Mouse (Mus musculus) c-Kit-negative CD71-positive TER-119-positive erythroid progenitor cells, embryonic 14.5 days (primary cell): ENCODE measurements around the gene Dctn2.
"Not testable (repeated sequence)": the region's sequence is repeated elsewhere in the genome, so short reads cannot be mapped to it uniquely, and the experiment has no call there.

Experiments used
- DNase-seq: peaks from one replicate; pipeline ENCODE4 v3.0.0-alpha.2; 2013; ENCODE audit warnings: low read depth, low spot score

The Dctn2 gene

DNA sequence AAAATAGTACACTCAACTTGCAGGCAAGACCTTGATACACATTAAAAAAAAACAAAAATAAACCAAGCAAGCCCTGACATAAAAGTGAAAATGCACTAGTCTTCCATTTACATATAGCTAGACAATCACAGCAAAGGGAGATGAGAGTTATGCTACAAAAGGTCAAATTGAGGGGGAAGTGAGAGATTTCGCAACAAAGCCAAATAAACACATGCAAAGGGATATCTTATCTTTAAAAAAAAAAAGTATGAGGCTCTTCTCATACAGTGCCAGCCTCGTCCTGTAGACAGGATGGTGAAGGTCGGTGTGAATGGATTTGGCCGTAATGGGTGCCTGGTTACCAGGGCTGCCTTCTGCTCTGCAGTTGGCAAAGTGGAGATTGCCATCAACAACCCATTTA is 46.7 kb downstream of the Dctn2 start:
- no peak for DNase-seq

DNA sequence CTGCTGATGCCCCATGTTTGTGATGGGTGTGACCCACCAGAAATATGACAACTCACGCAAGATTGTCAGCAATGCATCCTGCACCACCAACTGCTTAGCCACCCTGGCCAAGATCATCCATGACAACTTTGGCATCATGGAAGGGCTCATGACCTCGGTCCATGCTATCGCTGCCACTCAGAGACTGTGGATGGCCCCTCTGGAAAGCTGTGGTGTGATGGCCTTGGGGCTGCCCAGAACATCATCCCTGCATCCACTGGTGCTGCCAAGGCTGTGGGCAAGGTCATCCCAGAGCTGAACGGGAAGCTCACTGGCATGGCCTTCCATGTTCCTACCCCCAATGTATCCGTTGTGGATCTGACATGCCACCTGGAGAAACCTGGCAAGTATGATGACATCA is 47.3 kb downstream of the Dctn2 start:
- not testable (repeated sequence) for DNase-seq

DNA sequence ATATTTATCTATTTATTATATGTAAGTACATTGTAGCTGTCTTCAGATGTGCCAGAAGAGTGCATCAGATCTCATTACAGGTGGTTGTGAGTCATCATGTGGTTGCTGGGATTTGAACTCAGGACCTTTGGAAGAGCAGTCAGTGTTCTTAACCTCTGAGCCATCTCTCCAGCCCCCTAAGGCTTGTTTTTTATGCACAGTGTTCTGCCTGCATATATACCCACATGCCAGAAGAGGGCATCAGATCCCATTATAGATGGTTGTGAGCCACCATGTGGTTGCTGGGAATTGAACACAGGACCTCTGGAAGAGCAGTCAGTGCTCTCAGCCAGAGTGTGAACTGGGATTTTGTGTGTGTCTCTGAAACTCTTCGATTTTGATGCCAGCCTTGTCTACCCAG is 48.8 kb downstream of the Dctn2 start:
- DNase-seq = not testable (repeated sequence)

DNA sequence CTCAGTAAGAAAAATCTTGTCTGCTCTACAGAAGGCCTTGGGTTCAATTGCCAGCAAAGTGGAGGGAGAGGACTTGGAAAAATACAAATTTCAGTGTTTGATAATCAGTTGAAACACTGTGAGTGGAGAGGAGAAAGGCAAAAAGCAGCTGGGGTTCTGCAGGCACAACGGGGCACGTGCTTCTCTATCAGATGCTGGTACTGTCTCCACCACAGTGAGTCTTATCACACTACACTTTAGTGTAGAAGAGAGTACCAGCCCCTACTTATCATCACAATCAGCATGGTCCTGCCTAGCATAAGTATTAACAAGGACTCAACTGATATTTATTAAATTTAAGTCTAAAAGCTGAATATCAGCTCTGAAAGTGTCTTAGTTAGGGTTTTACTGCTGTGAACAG is 51.1 kb downstream of the Dctn2 start:
- DNase-seq = no peak

DNA sequence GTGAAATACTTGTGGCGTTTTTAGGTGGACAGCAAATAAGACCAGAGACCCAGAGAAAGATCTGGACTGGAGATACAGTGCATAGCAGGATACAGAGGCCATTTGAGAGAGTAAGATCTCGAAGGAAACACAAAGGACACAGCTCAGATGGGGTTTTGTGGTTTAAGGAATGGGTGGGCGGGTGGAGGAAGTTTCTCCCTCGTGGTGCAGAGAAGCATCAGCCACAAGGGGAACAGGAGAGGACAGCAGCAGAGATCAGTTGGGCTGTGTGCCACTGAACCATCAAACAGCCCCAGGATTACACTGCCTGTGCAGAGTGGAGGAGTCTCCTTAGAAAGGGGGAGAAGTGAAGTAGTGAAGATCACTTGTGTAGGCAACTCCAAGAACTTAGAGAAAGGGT is 51.8 kb downstream of the Dctn2 start:
- DNase-seq = no peak

DNA sequence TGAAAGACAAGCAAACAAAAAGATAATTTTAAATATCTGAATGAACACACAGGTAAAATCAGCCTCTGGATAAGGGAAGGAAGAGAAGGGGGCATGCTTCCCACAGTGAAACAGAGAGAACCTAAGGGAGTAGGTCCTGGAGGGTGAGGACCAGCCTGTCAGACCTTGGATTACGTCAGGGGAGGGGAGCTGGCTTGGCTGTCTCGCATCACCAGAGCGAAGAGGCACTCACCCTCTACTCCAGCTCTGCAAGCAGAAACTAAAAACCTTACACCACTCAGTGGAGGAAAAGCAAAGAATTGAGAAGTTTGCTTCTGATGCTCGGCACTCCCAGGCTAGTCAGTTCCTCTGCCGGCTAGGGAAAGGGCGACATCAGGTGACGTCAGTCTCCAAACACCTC is 53.8 kb downstream of the Dctn2 start:
- DNase-seq = no peak

DNA sequence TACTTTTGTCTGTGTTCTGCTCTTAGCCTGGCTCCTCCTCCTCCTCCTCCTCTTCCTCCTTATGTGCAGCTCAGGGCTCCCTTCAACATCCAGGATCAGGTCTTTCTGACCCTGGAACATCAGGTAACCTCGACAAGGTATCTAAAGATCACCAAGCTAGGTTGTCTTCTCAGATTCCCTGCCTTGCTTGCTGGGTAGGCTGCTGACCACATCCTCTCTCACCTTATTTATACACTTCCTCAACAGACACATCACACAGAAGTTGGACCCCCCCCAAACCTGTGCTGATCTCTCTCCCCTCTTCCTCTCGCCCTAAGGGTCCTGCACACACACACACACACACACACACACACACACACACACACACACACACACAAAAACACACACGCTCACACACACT is 55.5 kb downstream of the Dctn2 start, which contains the start of gene Arhgap9:
Arhgap9 (plus strand) TSS at position 344 of the 400 bp plus-strand sequence.
- no peak for DNase-seq

DNA sequence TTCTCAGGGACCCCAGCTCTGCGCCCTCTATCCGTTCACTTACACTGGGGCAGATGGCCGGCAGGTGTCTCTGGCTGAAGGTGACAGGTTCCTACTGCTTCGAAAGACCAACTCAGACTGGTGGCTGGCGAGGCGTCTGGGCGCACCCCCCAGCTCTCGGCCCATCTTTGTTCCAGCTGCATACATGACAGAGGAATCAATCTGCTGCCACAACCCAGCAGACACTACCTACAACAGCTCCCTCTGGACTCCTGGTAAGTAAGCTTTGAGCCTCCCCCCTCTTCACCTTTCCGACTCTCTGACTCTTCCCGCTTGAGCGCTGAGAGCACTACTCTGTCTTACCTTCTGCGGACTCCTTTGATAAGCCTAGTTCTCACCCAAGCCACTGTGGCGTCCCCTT is 56.0 kb downstream of the Dctn2 start:
- no peak for DNase-seq

DNA sequence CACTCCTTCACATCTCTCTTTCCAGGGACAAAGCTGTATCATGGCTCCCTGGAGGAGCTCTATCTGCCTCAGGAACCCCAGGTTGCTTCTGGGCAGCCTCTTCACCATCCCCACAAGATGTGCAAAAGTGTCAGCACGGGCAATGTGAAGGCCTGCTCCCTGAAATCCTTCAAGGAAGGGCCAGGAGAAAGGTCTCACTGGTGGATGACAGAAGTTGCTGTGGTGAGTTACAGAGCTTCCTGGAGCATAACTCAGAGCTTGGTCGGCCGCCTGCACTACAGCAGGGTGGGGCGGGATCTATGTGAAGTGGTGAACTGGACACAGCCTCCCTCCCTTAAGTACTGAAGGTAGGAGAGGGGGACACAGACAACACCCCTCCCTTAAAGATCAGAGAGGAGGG is 56.5 kb downstream of the Dctn2 start:
- DNase-seq = no peak

DNA sequence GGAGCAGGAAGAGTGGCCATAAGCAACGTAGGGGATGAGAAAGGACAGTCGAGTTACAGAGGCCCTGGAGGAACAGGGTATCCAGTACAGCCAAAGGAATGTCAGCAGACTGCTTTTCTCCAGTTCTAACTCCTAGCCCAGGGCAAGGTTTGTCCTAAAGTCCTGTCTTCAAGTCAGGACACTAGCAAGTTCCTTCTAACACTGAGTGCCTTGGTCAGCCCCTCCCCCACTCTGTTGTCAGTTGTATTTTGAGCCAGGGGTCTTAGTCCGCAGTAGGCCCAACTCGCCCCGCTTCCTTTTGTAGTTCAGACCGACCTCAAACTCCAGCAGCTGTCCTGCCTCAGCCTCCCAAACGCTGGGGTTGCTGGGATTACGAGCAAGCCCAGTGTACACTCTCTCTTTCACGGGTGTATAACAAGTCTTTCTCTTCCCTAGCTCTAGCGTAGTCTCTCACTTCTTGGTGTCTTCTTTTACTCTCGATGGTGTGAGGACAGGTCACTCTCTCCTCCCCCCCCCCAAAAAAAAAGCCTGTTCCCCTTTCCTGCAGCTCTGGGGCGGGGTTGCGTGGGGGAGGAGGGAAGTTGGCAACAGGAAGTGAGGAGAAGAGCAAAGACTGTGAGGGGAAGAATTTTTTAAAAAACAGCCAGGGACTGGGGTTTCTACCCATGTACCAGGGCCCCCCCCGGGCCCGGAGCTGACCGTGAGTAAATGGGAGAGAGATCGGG is 57.1 kb downstream of the Dctn2 start:
- DNase-seq = no peak

DNA sequence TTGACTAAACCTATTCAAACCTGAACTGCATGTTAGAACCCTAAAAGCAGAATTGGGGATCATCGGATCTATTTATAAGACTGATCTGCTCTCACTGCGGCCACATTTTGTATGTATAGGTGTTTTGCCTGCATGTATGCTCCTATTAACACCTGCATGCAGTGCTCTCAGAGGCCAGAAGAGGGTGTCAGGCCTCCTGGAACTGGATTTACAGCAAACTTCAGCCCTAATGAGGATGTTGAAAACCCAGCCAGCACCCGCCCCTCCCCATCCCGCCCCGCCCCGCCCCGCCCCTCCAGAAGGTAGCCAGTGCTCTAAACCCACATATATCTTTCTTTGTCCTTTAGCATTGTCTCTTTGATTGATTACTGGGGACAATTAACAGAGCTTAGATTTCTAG is 58.3 kb downstream of the Dctn2 start:
- DNase-seq = no peak

DNA sequence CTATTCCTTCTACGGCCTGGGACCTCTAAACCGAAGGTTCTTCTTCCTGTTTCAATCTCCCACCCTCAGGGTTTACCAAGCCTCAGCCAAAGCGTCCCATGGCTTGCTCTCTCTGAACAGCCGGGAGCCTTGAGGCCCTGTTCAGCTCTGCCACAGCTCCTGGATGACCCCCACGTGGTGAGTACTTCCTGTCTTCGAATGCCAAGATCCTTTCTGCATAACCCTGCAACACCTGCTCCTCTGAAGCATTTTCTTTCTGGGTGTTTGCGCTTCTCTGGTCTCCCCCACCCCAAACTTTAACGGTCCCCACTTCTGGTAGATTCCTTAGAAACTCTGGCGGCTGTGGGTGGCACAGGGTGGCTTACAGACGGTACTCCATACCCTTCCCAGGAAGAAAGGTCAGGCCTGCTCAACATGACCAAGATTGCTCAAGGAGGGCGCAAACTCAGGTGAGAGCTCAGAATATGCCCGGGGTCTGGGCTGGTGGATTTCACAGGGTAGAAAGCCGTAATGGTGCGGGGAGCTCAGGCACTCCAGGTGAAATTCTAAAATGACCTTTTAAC is 59.4 kb downstream of the Dctn2 start:
- DNase-seq = no peak

DNA sequence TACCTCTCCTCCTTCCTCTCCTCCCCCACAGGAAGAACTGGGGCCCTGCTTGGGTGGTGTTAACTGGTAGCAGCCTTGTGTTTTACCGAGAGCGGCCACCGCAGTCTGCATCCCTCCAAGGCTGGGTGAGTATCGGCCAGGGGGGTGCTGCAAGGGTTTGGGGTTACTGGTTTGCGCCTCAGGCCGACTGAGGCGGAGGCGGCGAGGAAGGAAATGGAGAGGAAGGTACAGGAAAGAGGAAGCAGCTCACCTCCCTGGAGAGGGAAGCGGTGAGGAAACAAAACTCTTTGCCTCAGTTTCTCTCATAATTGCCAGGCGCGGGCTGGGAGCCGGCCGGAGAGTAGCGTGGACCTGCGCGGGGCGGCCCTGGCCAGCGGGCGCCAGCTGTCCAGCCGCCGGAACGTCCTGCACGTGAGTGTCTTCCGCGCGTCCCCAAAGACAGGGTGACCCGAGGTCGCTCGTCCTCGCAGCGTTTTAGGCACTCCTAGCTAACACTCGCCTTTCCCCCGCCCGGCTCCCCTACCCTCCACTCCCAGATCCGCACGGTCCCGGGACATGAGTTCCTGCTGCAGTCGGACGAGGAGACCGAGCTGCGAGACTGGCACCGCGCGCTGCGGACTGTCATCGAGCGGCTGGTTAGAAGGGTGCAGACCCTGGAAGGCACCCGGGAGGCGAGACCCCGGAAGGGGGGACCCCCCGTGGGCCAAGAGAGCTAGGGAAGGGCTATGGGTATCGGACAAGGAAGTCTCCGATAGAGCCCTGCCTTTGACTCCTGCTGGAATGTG is 60.0 kb downstream of the Dctn2 start:
- DNase-seq = no peak

DNA sequence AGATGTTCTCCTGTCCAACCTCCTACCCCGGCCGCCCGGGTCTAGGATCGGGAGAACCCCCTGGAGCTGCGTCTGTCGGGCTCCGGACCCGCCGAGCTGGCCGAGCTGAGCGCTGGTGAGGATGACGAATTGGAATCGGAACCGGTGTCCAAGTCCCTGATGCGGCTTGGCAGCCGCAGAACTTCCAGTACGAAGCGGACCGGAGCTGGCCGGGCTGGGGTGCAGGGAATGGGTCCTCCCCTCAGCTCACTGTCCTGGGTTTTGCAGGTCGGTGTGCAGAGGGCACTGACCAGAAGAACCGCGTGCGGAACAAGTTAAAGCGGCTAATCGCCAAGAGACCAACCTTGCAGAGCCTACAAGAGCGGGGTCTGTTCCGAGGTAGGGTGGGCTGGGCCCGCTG is 60.7 kb downstream of the Dctn2 start:
- DNase-seq = no peak

DNA sequence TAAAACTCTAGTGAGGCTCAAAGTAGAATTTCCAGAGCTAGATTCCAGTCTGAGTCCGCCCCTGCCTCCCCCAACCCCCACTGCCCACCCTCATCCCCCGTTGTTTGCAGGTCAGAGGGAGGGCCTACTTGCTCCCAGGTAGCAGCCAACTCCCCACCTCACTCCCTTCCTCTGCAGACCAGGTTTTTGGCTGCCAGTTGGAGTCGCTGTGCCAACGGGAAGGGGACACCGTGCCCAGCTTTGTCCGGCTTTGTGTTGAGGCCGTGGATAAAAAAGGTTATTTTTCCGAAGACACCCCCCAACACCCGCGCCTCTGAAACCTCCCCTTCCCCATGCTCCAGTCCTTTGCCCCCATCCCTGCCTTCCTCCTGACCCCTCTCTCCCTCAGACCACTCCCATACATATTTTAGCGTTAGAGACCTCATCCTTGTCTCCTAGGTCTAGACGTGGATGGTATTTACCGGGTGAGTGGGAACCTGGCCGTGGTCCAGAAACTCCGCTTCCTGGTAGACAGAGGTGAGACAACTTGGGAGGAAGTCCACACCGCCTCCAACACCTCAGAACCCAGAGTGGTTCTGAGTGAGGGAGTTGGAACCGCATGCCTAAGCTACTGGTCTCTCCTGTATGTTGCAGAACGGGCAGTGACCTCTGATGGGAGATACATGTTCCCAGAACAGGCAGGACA is 61.4 kb downstream of the Dctn2 start:
- no peak for DNase-seq

DNA sequence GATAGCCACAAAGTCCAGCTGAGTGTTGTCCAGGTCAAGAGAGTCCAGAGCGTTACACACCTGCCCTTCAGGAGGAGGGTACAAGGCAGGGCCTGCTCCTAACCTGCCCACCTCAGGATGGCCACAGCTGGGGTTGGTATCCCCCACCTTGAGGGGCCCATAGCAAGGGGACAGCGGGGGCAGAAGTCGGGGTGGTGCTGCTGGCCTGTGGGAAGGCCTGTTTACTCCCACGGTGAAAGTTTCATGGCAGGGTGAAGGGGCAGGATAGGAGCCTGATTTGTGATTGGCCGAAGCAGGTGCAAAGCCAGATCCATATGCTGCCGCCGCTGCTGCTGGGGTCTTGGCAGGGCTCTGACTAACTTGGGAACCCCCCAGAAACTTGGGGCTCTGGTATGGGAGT is 64.0 kb downstream of the Dctn2 start:
- no peak for DNase-seq
